Mouse (Mus musculus): Measurements from ENCODE around the gene Ccdc146.

Gene Ccdc146

GRCm38 (mm10) chr5:21264352-21265021 lies 160.0 kb downstream of the Ccdc146 start:
- no peak for DNase-seq (ENCODE audit: extremely low spot score, low spot score)

- DNase-seq (ENCODE audit: extremely low spot score, low spot score): peak; percentile 50
Measured at GRCm38 (mm10) chr5:21263202-21264055, 161.0 kb downstream of the Ccdc146 start.

GRCm38 (mm10) chr5:21261202-21261844 lies 163.2 kb downstream of the Ccdc146 start:
- DNase-seq (ENCODE audit: extremely low spot score, low spot score): no peak

GRCm38 (mm10) chr5:21260746-21261145 lies 163.7 kb downstream of the Ccdc146 start:
- no peak for DNase-seq (ENCODE audit: extremely low spot score, low spot score)

GRCm38 (mm10) chr5:21257806-21258205 lies 166.7 kb downstream of the Ccdc146 start:
- no peak for DNase-seq (ENCODE audit: extremely low spot score, low spot score)

GRCm38 (mm10) chr5:21257126-21257525 lies 167.4 kb downstream of the Ccdc146 start:
- no peak for DNase-seq (ENCODE audit: extremely low spot score, low spot score)

- DNase-seq (ENCODE audit: extremely low spot score, low spot score): no peak
Measured at GRCm38 (mm10) chr5:21255551-21256132, 168.8 kb downstream of the Ccdc146 start.

- no peak for DNase-seq (ENCODE audit: extremely low spot score, low spot score)
Measured at GRCm38 (mm10) chr5:21254731-21255525, 169.5 kb downstream of the Ccdc146 start.

GRCm38 (mm10) chr5:21248834-21249233 lies 175.6 kb downstream of the Ccdc146 start:
- no peak for DNase-seq (ENCODE audit: extremely low spot score, low spot score)

GRCm38 (mm10) chr5:21247916-21248315 lies 176.6 kb downstream of the Ccdc146 start:
- no peak for DNase-seq (ENCODE audit: extremely low spot score, low spot score)

- no peak for DNase-seq (ENCODE audit: extremely low spot score, low spot score)
Measured at GRCm38 (mm10) chr5:21246794-21247193, 177.7 kb downstream of the Ccdc146 start.

GRCm38 (mm10) chr5:21245241-21245640 lies 179.2 kb downstream of the Ccdc146 start:
- no peak for DNase-seq (ENCODE audit: extremely low spot score, low spot score)

GRCm38 (mm10) chr5:21244575-21244974 lies 179.9 kb downstream of the Ccdc146 start:
- DNase-seq (ENCODE audit: extremely low spot score, low spot score): no peak
